Mouse (Mus musculus) G1E (cell line): Measurements from ENCODE around the gene Abhd14b.

Source experiments
- CTCF ChIP-seq: IDR thresholded peaks from 2 replicates; pipeline ENCODE4 v1.5.1; 2012; ENCODE audit warnings: low read depth, low read length, inconsistent platforms, mixed read lengths
- GATA1 ChIP-seq: IDR thresholded peaks from 2 replicates; pipeline ENCODE4 v1.6.1; 2012; ENCODE audit warnings: borderline replicate concordance, low read length, inconsistent platforms, mixed read lengths

- TF ChIP-seq GATA1, result no peak
- no peak for TF ChIP-seq CTCF
These were observed 23.9 kb downstream of the Abhd14b start for GRCm38 (mm10) chr9:106470991-106471750.
